Mouse (Mus musculus) MEL (cell line): ENCODE measurements around the gene Serinc5. TPM values are rescaled to one million over a fixed set of nuclear protein-coding genes. Genes with fewer than 3 reads are reported as not detected.
A peak's percentile ranks its signal among the peaks of the same experiment; 100 is the strongest.

ENCODE experiments used
- DNase-seq: peaks from one replicate; pipeline ENCODE4 v3.0.0; 2011; ENCODE audit warnings: low read depth, low spot score
- H3K27ac ChIP-seq: 2 replicates; pipeline ENCODE4 v1.5.1; 2012; ENCODE audit warnings: low read depth, mild to moderate bottlenecking, control low read depth, low read length, moderate library complexity; ENCODE audit not compliant: control insufficient read depth
- H3K27me3 ChIP-seq, 2 experiments: fragments of 150-350 bp in 1 of 2; sonication (generic) in 1 of 2; 2 replicates each; pipeline ENCODE4 v1.6.1; 2012; ENCODE audit warnings: low read length in 2 of 2, mild to moderate bottlenecking in 2 of 2, improper control_type of control experiment in 1 of 2, moderate library complexity in 1 of 2; ENCODE audit not compliant: insufficient read depth in 2 of 2, control insufficient read depth in 1 of 2
- H3K36me3 ChIP-seq, 2 experiments: 2 replicates each; pipeline ENCODE4 v1.6.1; 2012 to 2014; ENCODE audit warnings: low read length in 2 of 2, improper control_type of control experiment in 1 of 2, inconsistent platforms in 1 of 2, mild to moderate bottlenecking in 1 of 2; ENCODE audit not compliant: insufficient read depth in 2 of 2, control insufficient read depth in 1 of 2
- H3K4me1 ChIP-seq, 2 experiments: fragments of 150-350 bp in 1 of 2; sonication (generic) in 1 of 2; 2 replicates each; pipeline ENCODE4 v1.6.1; 2012; ENCODE audit warnings: low read length in 2 of 2, improper control_type of control experiment in 1 of 2, mild to moderate bottlenecking in 1 of 2; ENCODE audit not compliant: insufficient read depth in 2 of 2, control insufficient read depth in 1 of 2
- H3K4me3 ChIP-seq, 2 experiments: fragments of 150-350 bp in 1 of 2; sonication (generic) in 1 of 2; 2 replicates each; pipeline ENCODE4 v1.5.1; 2012; ENCODE audit warnings: low read depth in 2 of 2, low read length in 2 of 2, mild to moderate bottlenecking in 2 of 2, moderate library complexity in 2 of 2, control low read depth in 1 of 2, improper control_type of control experiment in 1 of 2; ENCODE audit not compliant: control insufficient read depth in 1 of 2, insufficient read depth in 1 of 2
- H3K79me2 ChIP-seq: 2 replicates; pipeline ENCODE4 v1.6.1; 2012; ENCODE audit warnings: mild to moderate bottlenecking, low read length, moderate library complexity; ENCODE audit not compliant: control insufficient read depth, poor library complexity, insufficient read depth
- H3K9ac ChIP-seq: 2 replicates; pipeline ENCODE4 v1.6.1; 2012; ENCODE audit warnings: low read depth, mild to moderate bottlenecking, control low read depth, low read length, moderate library complexity; ENCODE audit not compliant: control insufficient read depth, poor library complexity, severe bottlenecking
- H3K9me3 ChIP-seq: fragments of 150-350 bp; sonication (generic); replicated peaks from 2 replicates; pipeline ENCODE4 v1.6.1; 2012; ENCODE audit warnings: mild to moderate bottlenecking, low read length, improper control_type of control experiment, moderate library complexity; ENCODE audit not compliant: insufficient read depth
- BHLHE40 ChIP-seq: IDR thresholded peaks from 2 replicates; pipeline ENCODE4 v1.6.1; 2012; ENCODE audit warnings: low read depth, mild to moderate bottlenecking, inconsistent platforms, low read length, improper control_type of control experiment, borderline replicate concordance
- CHD1 ChIP-seq: IDR thresholded peaks from 2 replicates; pipeline ENCODE4 v1.6.1; 2012; ENCODE audit warnings: low read depth, mild to moderate bottlenecking, inconsistent platforms, low read length, improper control_type of control experiment
- CHD2 ChIP-seq: IDR thresholded peaks from 2 replicates; pipeline ENCODE4 v1.6.1; 2011; ENCODE audit warnings: low read length, improper control_type of control experiment
- CTCF ChIP-seq, 3 experiments: IDR thresholded peaks in 2 of 3; conservative IDR thresholded peaks in 1 of 3; 2 replicates each; pipeline ENCODE4 v1.5.1; 2011 to 2012; ENCODE audit warnings: low read length in 3 of 3, low read depth in 2 of 3, mild to moderate bottlenecking in 2 of 3, improper control_type of control experiment in 1 of 3, inconsistent platforms in 1 of 3, mixed read lengths in 1 of 3, moderate library complexity in 1 of 3; ENCODE audit not compliant: control insufficient read depth in 1 of 3, insufficient read depth in 1 of 3, poor library complexity in 1 of 3, severe bottlenecking in 1 of 3
- E2F4 ChIP-seq: IDR thresholded peaks from 2 replicates; pipeline ENCODE4 v1.6.1; 2011; ENCODE audit warnings: low read depth, low read length, improper control_type of control experiment, borderline replicate concordance
- ELF1 ChIP-seq: IDR thresholded peaks from 2 replicates; pipeline ENCODE4 v1.6.1; 2014; ENCODE audit warnings: low read depth, mild to moderate bottlenecking, inconsistent platforms, low read length, improper control_type of control experiment, moderate library complexity
- EP300 ChIP-seq, 2 experiments: IDR thresholded peaks; 2 replicates each; pipeline ENCODE4 v1.6.1; 2011; ENCODE audit warnings: improper control_type of control experiment in 2 of 2, low read length in 2 of 2, low read depth in 1 of 2, mild to moderate bottlenecking in 1 of 2
- ETS1 ChIP-seq: IDR thresholded peaks from 2 replicates; pipeline ENCODE4 v1.6.1; 2012; ENCODE audit warnings: low read depth, mild to moderate bottlenecking, inconsistent platforms, low read length, improper control_type of control experiment, moderate library complexity
- GATA1 ChIP-seq: IDR thresholded peaks from 2 replicates; pipeline ENCODE4 v1.6.1; 2011; ENCODE audit warnings: low read depth, low read length, improper control_type of control experiment
- HCFC1 ChIP-seq: IDR thresholded peaks from 2 replicates; pipeline ENCODE4 v1.6.1; 2012; ENCODE audit warnings: low read depth, mild to moderate bottlenecking, inconsistent platforms, low read length, improper control_type of control experiment, moderate library complexity
- KAT2A ChIP-seq: conservative IDR thresholded peaks from 2 replicates; pipeline ENCODE4 v1.6.1; 2012; ENCODE audit warnings: low read depth, low read length, improper control_type of control experiment, inconsistent platforms
- MAFK ChIP-seq: IDR thresholded peaks from 2 replicates; pipeline ENCODE4 v1.6.1; 2011; ENCODE audit warnings: low read depth, mild to moderate bottlenecking, low read length, improper control_type of control experiment, borderline replicate concordance
- MAX ChIP-seq: IDR thresholded peaks from 2 replicates; pipeline ENCODE4 v1.6.1; 2011; ENCODE audit warnings: low read length, improper control_type of control experiment
- MAZ ChIP-seq: IDR thresholded peaks from 2 replicates; pipeline ENCODE4 v1.6.1; 2012; ENCODE audit warnings: low read depth, mild to moderate bottlenecking, inconsistent platforms, low read length, improper control_type of control experiment
- MEF2A ChIP-seq: IDR thresholded peaks from 2 replicates; pipeline ENCODE4 v1.6.1; 2014; ENCODE audit warnings: low read depth, mild to moderate bottlenecking, inconsistent platforms, low read length, improper control_type of control experiment; ENCODE audit not compliant: poor library complexity, insufficient replicate concordance, severe bottlenecking; ENCODE audit errors: extremely low read depth
- MYB ChIP-seq: IDR thresholded peaks from 2 replicates; pipeline ENCODE4 v1.6.1; 2011; ENCODE audit warnings: mild to moderate bottlenecking, low read depth, low read length, improper control_type of control experiment
- NELFE ChIP-seq: IDR thresholded peaks from 2 replicates; pipeline ENCODE4 v1.6.1; 2011; ENCODE audit warnings: low read depth, low read length, improper control_type of control experiment
- NRF1 ChIP-seq: IDR thresholded peaks from 2 replicates; pipeline ENCODE4 v1.6.1; 2014; ENCODE audit warnings: low read depth, mild to moderate bottlenecking, inconsistent platforms, low read length, improper control_type of control experiment, moderate library complexity; ENCODE audit not compliant: poor library complexity, insufficient read depth, severe bottlenecking
- POLR2AphosphoS5 ChIP-seq: IDR thresholded peaks from 2 replicates; pipeline ENCODE4 v1.6.1; 2012; ENCODE audit warnings: low read depth, borderline replicate concordance, mild to moderate bottlenecking, inconsistent platforms, low read length, moderate library complexity, mixed read lengths
- RCOR1 ChIP-seq: IDR thresholded peaks from 2 replicates; pipeline ENCODE4 v1.6.1; 2012; ENCODE audit warnings: low read depth, mild to moderate bottlenecking, inconsistent platforms, low read length, improper control_type of control experiment
- SMC3 ChIP-seq: IDR thresholded peaks from 2 replicates; pipeline ENCODE4 v1.6.1; 2011; ENCODE audit warnings: low read depth, low read length, improper control_type of control experiment
- TAL1 ChIP-seq: IDR thresholded peaks from 2 replicates; pipeline ENCODE4 v1.6.1; 2012; ENCODE audit warnings: mild to moderate bottlenecking, inconsistent platforms, low read length, moderate library complexity, mixed read lengths
- TBP ChIP-seq: IDR thresholded peaks from 2 replicates; pipeline ENCODE4 v1.8.0; 2011; ENCODE audit warnings: low read depth, low read length, improper control_type of control experiment
- TCF12 ChIP-seq: IDR thresholded peaks from 2 replicates; pipeline ENCODE4 v1.6.1; 2014; ENCODE audit warnings: low read depth, mild to moderate bottlenecking, inconsistent platforms, low read length, improper control_type of control experiment, moderate library complexity
- UBTF ChIP-seq: IDR thresholded peaks from 2 replicates; pipeline ENCODE4 v1.6.1; 2012; ENCODE audit warnings: low read depth, mild to moderate bottlenecking, inconsistent platforms, low read length, improper control_type of control experiment, moderate library complexity, borderline replicate concordance; ENCODE audit not compliant: insufficient read depth
- USF1 ChIP-seq: IDR thresholded peaks from 2 replicates; pipeline ENCODE4 v1.6.1; 2014; ENCODE audit warnings: low read depth, mild to moderate bottlenecking, inconsistent platforms, low read length, improper control_type of control experiment, moderate library complexity
- USF2 ChIP-seq, 2 experiments: IDR thresholded peaks; 2 replicates each; pipeline ENCODE4 v1.6.1; 2011 to 2012; ENCODE audit warnings: improper control_type of control experiment in 2 of 2, low read length in 2 of 2, borderline replicate concordance in 1 of 2, inconsistent platforms in 1 of 2, low read depth in 1 of 2, mild to moderate bottlenecking in 1 of 2; ENCODE audit not compliant: insufficient read depth in 1 of 2
- ZC3H11A ChIP-seq: IDR thresholded peaks from 2 replicates; pipeline ENCODE4 v1.6.1; 2012; ENCODE audit warnings: low read depth, mild to moderate bottlenecking, inconsistent platforms, low read length, improper control_type of control experiment
- ZMIZ1 ChIP-seq: IDR thresholded peaks from 2 replicates; pipeline ENCODE4 v1.6.1; 2012; ENCODE audit warnings: low read depth, mild to moderate bottlenecking, inconsistent platforms, low read length, improper control_type of control experiment, moderate library complexity
- polyA plus RNA-seq, 2 experiments: library from polyadenylated mRNA; stranded (reverse) in 1 of 2; unstranded in 1 of 2; fragments of >175 nt in 1 of 2; fragments of >200 nt in 1 of 2; gene quantifications; 2 replicates each; pipeline versions ENCODE4 v1.2.1 to v1.2.4; 2012; ENCODE audit warnings: low replicate concordance in 2 of 2, low read depth in 1 of 2; ENCODE audit not compliant: insufficient read length in 2 of 2, insufficient read depth in 1 of 2, missing spikeins in 1 of 2
- total RNA-seq: library from RNA; depleted of rRNA; stranded (reverse); fragments of 300-350 nt; gene quantifications from 2 replicates; pipeline ENCODE4 v1.2.3, GENCODE M21; 2012

Gene Serinc5
- total and polyA plus RNA-seq, 3 experiments, result 4.0 to 8.8 TPM; not detected in 1

DNA sequence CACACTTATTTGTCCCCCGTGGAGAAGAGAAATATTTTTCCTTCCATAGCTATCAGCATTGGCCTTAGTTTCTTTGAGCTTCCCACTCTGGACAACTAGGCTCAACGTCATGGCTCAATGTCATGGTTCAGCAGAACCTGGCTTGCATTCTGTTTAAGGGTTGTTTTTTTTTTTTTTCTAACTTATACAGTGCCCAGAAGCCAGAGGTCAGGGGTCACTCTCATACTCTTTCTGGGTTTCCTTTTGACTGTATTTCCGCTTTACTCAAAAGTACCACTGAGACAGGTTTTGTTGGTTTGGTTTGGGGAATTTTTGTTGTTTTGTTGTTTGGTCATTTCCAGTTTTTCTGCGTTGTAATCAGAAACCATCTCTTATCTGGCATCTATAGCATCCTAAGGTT is 32.7 kb upstream of the Serinc5 start:
- H3K36me3 ChIP-seq, result peaks cover 0 to 2% of the 10 kb centered on the region in 2 experiments; a peak in 2 of 4 replicates
- H3K9ac ChIP-seq, result no peak overlapping the region

DNA sequence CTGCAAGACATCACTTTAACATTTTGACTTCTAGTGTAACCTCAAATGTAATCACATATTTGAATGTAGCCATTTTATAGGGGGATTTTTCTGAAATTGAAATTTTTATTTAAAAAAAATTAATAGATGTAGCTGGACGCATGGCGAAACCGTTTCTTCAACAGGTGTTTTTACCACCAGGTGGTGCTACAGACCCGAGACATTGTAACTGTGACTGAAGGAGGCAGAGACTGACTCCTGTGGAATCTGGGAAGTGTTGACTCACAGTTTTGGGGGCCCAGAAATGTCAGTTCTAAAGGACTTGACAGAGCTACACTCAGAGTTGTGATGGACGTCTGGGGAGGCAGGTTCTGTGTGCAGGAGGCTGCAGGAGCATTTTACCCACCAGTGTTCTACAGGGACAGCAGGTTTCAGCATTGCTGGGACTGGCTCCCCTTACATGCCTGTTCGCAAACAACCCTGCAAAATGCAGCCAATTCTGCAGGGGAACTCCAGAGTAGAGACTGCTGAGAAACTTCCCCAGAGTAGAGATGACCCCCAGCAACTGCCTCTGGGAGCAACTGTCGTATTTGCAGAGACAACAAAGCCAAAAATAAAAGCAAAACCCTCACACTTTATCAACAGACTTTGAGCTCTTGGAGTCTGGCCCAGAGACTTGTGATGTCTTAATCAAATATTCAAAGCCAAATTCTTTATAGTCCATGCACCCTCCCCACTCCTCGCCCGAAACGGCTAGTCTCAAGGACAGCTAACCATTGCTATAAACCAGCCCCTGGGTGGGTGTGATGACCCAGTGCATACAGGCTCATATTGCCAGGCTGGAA is 30.5 kb upstream of the Serinc5 start:
- Histone ChIP-seq H3K9ac (peak overlapping the region; percentile 19), H3K4me1 (peaks cover 0 to 8% of the 10 kb centered on the region in 2 experiments; a peak in 1 of 4 replicates), H3K36me3 (peaks cover 0 to 2% of the 10 kb centered on the region in 2 experiments; a peak in 2 of 4 replicates), H3K79me2 (no peaks in the 10 kb centered on the region), H3K27ac (no peak overlapping the region), H3K27me3 (peaks cover 0 to 3% of the 10 kb centered on the region in 2 experiments; a peak in 3 of 4 replicates), H3K4me3 (peak overlapping the region; percentile 23 to 27), H3K9me3 (no peaks in the 10 kb centered on the region)
- peak; percentile 83 for DNase-seq
- TF ChIP-seq BHLHE40 (peak; percentile 37; the same call in 1 of the 2 replicates), TBP (no peak), CHD2 (no peak), KAT2A (no peak), SMC3 (peak; percentile 98), POLR2AphosphoS5 (no peak), EP300 (IDR thresholded peaks at IDR 0.05; ENCODE audit: low read depth in 1 of 2, low read length in 2 of 2) (no peak), NELFE (no peak), USF1 (no peak), CTCF (IDR thresholded peaks at IDR 0.05 in 2 of 3, conservative IDR thresholded peaks at IDR 0.05 in 1 of 3; ENCODE audit: control insufficient read depth in 1 of 3, insufficient read depth in 1 of 3, low read depth in 2 of 3, low read length in 3 of 3, poor library complexity in 1 of 3, severe bottlenecking in 1 of 3) (peak; percentile 51 to 88 (median 69)), GATA1 (no peak), MEF2A (no peak), TAL1 (no peak), MAX (peak; percentile 37; the same call in 1 of the 2 replicates), UBTF (no peak), TCF12 (no peak), E2F4 (no peak), CHD1 (no peak), MYB (no peak), ZMIZ1 (no peak), MAZ (no peak), MAFK (no peak), ETS1 (no peak), RCOR1 (no peak), ZC3H11A (peak; percentile 97), HCFC1 (no peak), NRF1 (no peak), ELF1 (no peak)

More for the DNA sequence above, 32.7 kb upstream of the Serinc5 start:
- Histone ChIP-seq H3K79me2 (no peaks in the 10 kb centered on the region), H3K4me3 (no peak overlapping the region), H3K4me1 (peaks cover 0 to 8% of the 10 kb centered on the region in 2 experiments; a peak in 1 of 4 replicates), H3K27me3 (peaks cover 0 to 5% of the 10 kb centered on the region in 2 experiments; a peak in 3 of 4 replicates), H3K27ac (no peak overlapping the region), H3K9me3 (no peaks in the 10 kb centered on the region)
- 0 out of 2 replicates have a peak, but pooled peaks have one; percentile 25 for TF ChIP-seq GATA1
- TF ChIP-seq ZC3H11A, result no peak
- TF ChIP-seq USF2 (IDR thresholded peaks at IDR 0.05; ENCODE audit: borderline replicate concordance in 1 of 2, insufficient read depth in 1 of 2, low read depth in 1 of 2, low read length in 2 of 2), result no peak
- TF ChIP-seq, all 39 proteins: peak for 1
- DNase-seq, result no peak
